Comparison of ENCODE assay signal across 22 mouse cellular contexts in the genomic region with DNA sequence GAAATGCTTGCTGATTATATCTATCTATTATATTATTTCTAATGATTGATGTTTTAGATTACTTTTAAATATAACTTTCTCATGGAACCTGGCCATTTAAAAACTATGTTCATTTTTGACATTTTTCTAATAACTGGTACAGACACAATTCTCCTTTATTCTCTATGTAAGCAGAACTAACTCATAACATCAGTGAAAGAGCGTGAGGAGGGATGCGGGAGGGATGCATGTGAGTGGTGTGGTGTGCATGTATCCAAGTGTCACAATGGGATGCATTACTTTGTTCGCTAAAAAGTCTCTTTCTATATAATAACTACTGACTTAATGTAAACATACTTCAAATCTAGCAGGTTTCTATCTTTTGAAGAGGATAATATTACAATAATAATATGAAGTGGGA.
A peak's percentile ranks its signal among the peaks of the same experiment; 100 is the strongest.
DNase-seq lines count a peak whose midpoint lies in the region; ATAC-seq and TF ChIP-seq lines count a peak whose summit lies in the region.
"Had no signal": no experiment of that assay in that cellular context is flagged by ENCODE, and none has a peak within 500 bp of the region (broad histone marks: within the 10 kb centered on the region; RNA-seq: fewer than 3 reads in every experiment).

No protein-coding gene starts in this region.

- ATAC-seq in forebrain, postnatal 0 days = no peak
- no peak for ATAC-seq in intestine, embryonic 15.5 days
- ATAC-seq: liver, embryonic 12.5 days had no signal

- 0 out of 2 replicates have a peak overlapping the region, but pooled peaks have one; percentile 31 for H3K9ac ChIP-seq in forebrain, postnatal 0 days
- no peak overlapping the region for H3K9ac ChIP-seq in intestine, embryonic 15.5 days
- H3K9ac ChIP-seq: embryonic facial prominence, embryonic 15.5 days; heart, embryonic 12.5 days; limb, embryonic 13.5 days; liver, embryonic 12.5 days; neural tube, embryonic 15.5 days had no signal

- peaks cover 6% of the 10 kb centered on the region for H3K4me1 ChIP-seq in forebrain, postnatal 0 days (ENCODE audit: insufficient read depth)
- no peaks in the 10 kb centered on the region for H3K4me1 ChIP-seq in intestine, embryonic 15.5 days (replicated peaks)
- H3K4me1 ChIP-seq: embryonic facial prominence, embryonic 15.5 days; heart, embryonic 12.5 days; limb, embryonic 13.5 days; liver, embryonic 12.5 days had no signal

- no peaks in the 10 kb centered on the region for H3K27me3 ChIP-seq in forebrain, postnatal 0 days (ENCODE audit: insufficient read depth, low read length)
- H3K27me3 ChIP-seq in intestine, embryonic 15.5 days (replicated peaks) = no peaks in the 10 kb centered on the region
- H3K27me3 ChIP-seq: embryonic facial prominence, embryonic 15.5 days; heart, embryonic 12.5 days; limb, embryonic 13.5 days; liver, embryonic 12.5 days; neural tube, embryonic 15.5 days had no signal

- H3K27ac ChIP-seq in layer of hippocampus, adult 2 months = peak overlapping the region; percentile 98
- H3K27ac ChIP-seq in forebrain, postnatal 0 days (ENCODE audit: low read depth, low read length) = peak overlapping the region; percentile 75
- H3K27ac ChIP-seq in intestine, embryonic 15.5 days = no peak overlapping the region
- H3K27ac ChIP-seq: embryonic facial prominence, embryonic 15.5 days; hindbrain, embryonic 10.5 days; limb, embryonic 13.5 days; liver, embryonic 12.5 days; midbrain, embryonic 10.5 days; neural tube, embryonic 15.5 days had no signal

- 19% methylated on average over 3 of the region's 3 CpGs for WGBS in forebrain, postnatal 0 days
- 63% methylated on average over 3 of the region's 3 CpGs for WGBS in intestine, embryonic 15.5 days

- peak overlapping the region; percentile 39 for H3K4me3 ChIP-seq in layer of hippocampus, adult 2 months
- H3K4me3 ChIP-seq in forebrain, postnatal 0 days (ENCODE audit: low read depth, low read length) = no peak overlapping the region
- no peak overlapping the region for H3K4me3 ChIP-seq in intestine, embryonic 15.5 days (replicated peaks)
- H3K4me3 ChIP-seq: embryonic facial prominence, embryonic 15.5 days; heart, embryonic 12.5 days; hindbrain, embryonic 10.5 days; limb, embryonic 13.5 days; liver, embryonic 12.5 days; midbrain, embryonic 10.5 days; neural tube, embryonic 15.5 days had no signal

- no peaks in the 10 kb centered on the region for H3K36me3 ChIP-seq in forebrain, postnatal 0 days (ENCODE audit: insufficient read depth)
- no peaks in the 10 kb centered on the region for H3K36me3 ChIP-seq in intestine, embryonic 15.5 days
- H3K36me3 ChIP-seq: embryonic facial prominence, embryonic 15.5 days; heart, embryonic 12.5 days; hindbrain, embryonic 10.5 days; limb, embryonic 13.5 days; liver, embryonic 12.5 days; midbrain, embryonic 10.5 days; neural tube, embryonic 15.5 days had no signal

- TF ChIP-seq CTCF in layer of hippocampus, adult 2 months (conservative IDR thresholded peaks at IDR 0.05) = no peak
- no peak for TF ChIP-seq CTCF in forebrain, postnatal 0 days (IDR thresholded peaks at IDR 0.05; ENCODE audit: low read depth)

- no peaks in the 10 kb centered on the region for H3K9me3 ChIP-seq in forebrain, postnatal 0 days (ENCODE audit: low read length)
- H3K9me3 ChIP-seq in intestine, embryonic 15.5 days = no peaks in the 10 kb centered on the region
- H3K9me3 ChIP-seq: embryonic facial prominence, embryonic 15.5 days; heart, embryonic 12.5 days; hindbrain, embryonic 10.5 days; limb, embryonic 13.5 days; liver, embryonic 12.5 days; midbrain, embryonic 10.5 days; neural tube, embryonic 15.5 days had no signal

- DNase-seq in cerebellum, adult 8-10 months = peak; percentile 39
- DNase-seq in cerebellum, adult 9-11 months = no peak
- no peak for DNase-seq in layer of hippocampus, adult 2 months (ENCODE audit: low spot score in 2 of 2)
- DNase-seq in layer of hippocampus, postnatal 10 days (ENCODE audit: low spot score in 2 of 2) = no peak
- DNase-seq in cerebellum, postnatal 36 days = peak; percentile 21 to 46
- DNase-seq in forebrain, postnatal 0 days = peak; percentile 62
- DNase-seq in thymus, adult 18-20 months = no peak
- DNase-seq: adrenal gland, postnatal 25 days; gastrocnemius, postnatal 14 days; heart, adult 11 months; heart, postnatal 10 days; kidney, adult 18-20 months; lung, adult 18-20 months; lung, postnatal 10 days had no signal

- no peak overlapping the region for H3K4me2 ChIP-seq in forebrain, postnatal 0 days (ENCODE audit: low read depth)
- H3K4me2 ChIP-seq in intestine, embryonic 15.5 days (replicated peaks) = no peak overlapping the region
- H3K4me2 ChIP-seq: embryonic facial prominence, embryonic 15.5 days; heart, embryonic 12.5 days; limb, embryonic 13.5 days; liver, embryonic 12.5 days; neural tube, embryonic 15.5 days had no signal

Comparison
In these comparisons a context has a peak if more than half of its experiments do, and no peak if none do; other contexts are left out.
1. DNase-seq: peak in cerebellum, adult 8-10 months (single experiment), cerebellum, postnatal 36 days (2 of 2) and forebrain, postnatal 0 days (single experiment); none in cerebellum, adult 9-11 months (single experiment), layer of hippocampus, adult 2 months (0 of 2), layer of hippocampus, postnatal 10 days (0 of 2) and thymus, adult 18-20 months (0 of 2).